Mouse (Mus musculus) olfactory bulb, adult 2 months (tissue): ENCODE measurements around the gene Igsf23.

Source experiments
- CTCF ChIP-seq: fragments of 200-500 bp; IDR thresholded peaks from 2 replicates; pipeline ENCODE4 v1.5.1; 2012; ENCODE audit warnings: low read depth, mild to moderate bottlenecking, low read length, moderate library complexity; ENCODE audit not compliant: insufficient read depth
- POLR2A ChIP-seq: fragments of 200-500 bp; IDR thresholded peaks from 2 replicates; pipeline ENCODE4 v1.6.1; 2012; ENCODE audit warnings: mild to moderate bottlenecking, low read depth, low read length, moderate library complexity; ENCODE audit not compliant: insufficient read depth

DNA sequence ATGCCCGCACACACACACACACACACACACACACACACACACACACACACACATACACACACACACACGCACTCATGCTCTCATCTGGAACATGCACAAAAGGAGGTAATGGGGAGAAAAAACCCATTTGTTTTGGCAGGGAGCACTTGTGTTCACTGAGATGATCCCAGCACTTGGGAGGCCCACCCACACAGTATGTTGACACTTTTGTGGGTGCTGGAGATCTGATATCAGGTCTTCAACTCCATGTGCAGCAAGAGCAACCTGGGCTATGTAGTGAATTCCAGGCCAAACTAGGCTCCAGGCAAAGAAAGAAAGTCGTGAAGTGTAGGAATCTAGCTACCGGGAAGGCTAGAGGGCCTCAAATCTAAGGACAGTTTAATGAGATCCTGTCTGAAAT is 5.3 kb upstream of the Igsf23 start:
- TF ChIP-seq CTCF (no peak), POLR2A (no peak)
